ENCODE assay signal across 14 mouse cellular contexts in the genomic region with DNA sequence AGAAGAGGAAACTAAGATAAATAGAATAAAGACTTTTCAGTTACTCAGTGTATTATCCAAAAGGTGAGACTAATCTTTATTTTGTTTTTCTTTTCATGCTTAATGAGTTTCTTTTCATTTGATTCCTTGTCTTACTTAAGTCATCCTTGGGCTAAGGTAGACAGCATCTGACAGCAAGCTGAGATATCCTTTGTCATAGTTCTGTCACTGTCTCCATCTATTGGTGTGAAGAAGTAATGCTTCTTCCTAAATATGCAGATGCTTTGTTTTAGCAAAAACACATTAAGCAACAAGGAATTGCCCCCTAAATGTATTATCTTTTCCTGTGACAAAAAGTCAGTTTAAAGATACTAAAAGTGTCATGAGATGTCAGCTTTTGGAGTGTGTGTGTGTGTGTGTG. TPM values are rescaled to one million over a fixed set of nuclear protein-coding genes. Genes with fewer than 3 reads are reported as not detected.
DNase-seq lines count a peak whose midpoint lies in the region; ATAC-seq and TF ChIP-seq lines count a peak whose summit lies in the region.
"Had no signal": no experiment of that assay in that cellular context is flagged by ENCODE, and none has a peak within 500 bp of the region (broad histone marks: within the 10 kb centered on the region; RNA-seq: fewer than 3 reads in every experiment).

No protein-coding gene starts in this region.

- no peaks in the 10 kb centered on the region for H3K4me1 ChIP-seq in heart, postnatal 0 days (ENCODE audit: control insufficient read depth, insufficient read depth)
- H3K4me1 ChIP-seq in midbrain, embryonic 15.5 days, result 0 out of 2 replicates have a peak, but pooled peaks cover 2% of the 10 kb centered on the region
- 0 out of 2 replicates have a peak, but pooled peaks cover 3% of the 10 kb centered on the region for H3K4me1 ChIP-seq in midbrain, embryonic 10.5 days
- H3K4me1 ChIP-seq: forebrain, embryonic 10.5 days had no signal

- H3K9ac ChIP-seq in heart, postnatal 0 days (replicated peaks; ENCODE audit: low read depth, low read length), result no peak overlapping the region
- no peak overlapping the region for H3K9ac ChIP-seq in midbrain, embryonic 15.5 days
- H3K9ac ChIP-seq: heart, embryonic 12.5 days had no signal

- no peak for ATAC-seq in heart, postnatal 0 days (ENCODE audit: insufficient read depth, low read depth)
- ATAC-seq in midbrain, embryonic 15.5 days (replicated peaks), result 0 out of 2 replicates have a peak, but pooled peaks have one; percentile 62

- H3K4me2 ChIP-seq in heart, postnatal 0 days (ENCODE audit: low read depth, low read length), result no peak overlapping the region
- no peak overlapping the region for H3K4me2 ChIP-seq in midbrain, embryonic 15.5 days
- H3K4me2 ChIP-seq: heart, embryonic 12.5 days had no signal

- no peaks in the 10 kb centered on the region for H3K36me3 ChIP-seq in heart, postnatal 0 days (replicated peaks; ENCODE audit: control insufficient read depth, insufficient read depth, low read length)
- H3K36me3 ChIP-seq in midbrain, embryonic 15.5 days (replicated peaks), result no peaks in the 10 kb centered on the region
- no peaks in the 10 kb centered on the region for H3K36me3 ChIP-seq in midbrain, embryonic 10.5 days
- H3K36me3 ChIP-seq: forebrain, embryonic 10.5 days; heart, embryonic 12.5 days had no signal

- intact Hi-C loops in heart, postnatal 25 days (cut with DNase I), result loop anchor here (2.0 kb wide), 1 partner anchor 314 kb away; no protein-coding TSS in a partner anchor

- H3K4me3 ChIP-seq in heart, postnatal 0 days (ENCODE audit: low read depth, low read length), result no peak overlapping the region
- no peak overlapping the region for H3K4me3 ChIP-seq in midbrain, embryonic 15.5 days
- H3K4me3 ChIP-seq in midbrain, embryonic 10.5 days, result no peak overlapping the region
- H3K4me3 ChIP-seq: forebrain, embryonic 10.5 days; heart, embryonic 12.5 days had no signal

- TF ChIP-seq CTCF in heart, postnatal 0 days (IDR thresholded peaks at IDR 0.05; ENCODE audit: low read depth), result peak; percentile 67

- H3K27ac ChIP-seq in heart, postnatal 0 days (ENCODE audit: low read depth), result no peak overlapping the region
- no peak overlapping the region for H3K27ac ChIP-seq in midbrain, embryonic 15.5 days
- H3K27ac ChIP-seq in midbrain, embryonic 10.5 days (replicated peaks), result no peak overlapping the region
- H3K27ac ChIP-seq: forebrain, embryonic 10.5 days had no signal

- no peaks in the 10 kb centered on the region for H3K27me3 ChIP-seq in heart, postnatal 0 days (ENCODE audit: control insufficient read depth, insufficient read depth, low read length)
- H3K27me3 ChIP-seq in midbrain, embryonic 15.5 days (replicated peaks), result no peaks in the 10 kb centered on the region
- no peaks in the 10 kb centered on the region for H3K27me3 ChIP-seq in midbrain, embryonic 10.5 days (ENCODE audit: low read depth, poor library complexity, severe bottlenecking)
- H3K27me3 ChIP-seq: heart, embryonic 12.5 days had no signal

- peak; percentile 26 for DNase-seq in heart, postnatal 0 days (ENCODE audit: low spot score)
- DNase-seq in heart, postnatal 25 days (ENCODE audit: low spot score), result no peak
- DNase-seq in midbrain, embryonic 10.5 days (ENCODE audit: low spot score), result no peak
- DNase-seq in ZHBTc4 (ENCODE audit: low read depth, low spot score), result peak; percentile 13
- peak; percentile 65 for DNase-seq in telencephalon, adult 2 months (ENCODE audit: low read depth, low spot score)
- DNase-seq in urinary bladder, postnatal 14 days (ENCODE audit: low spot score), result no peak
- DNase-seq in layer of hippocampus, adult 11-12 months (ENCODE audit: low spot score), result no peak
- DNase-seq: cerebellum, adult 9-11 months; lung, postnatal 14 days; right cerebral cortex, postnatal 4 days; thymus, postnatal 4 days had no signal

- TF ChIP-seq EP300 in heart, postnatal 0 days (IDR thresholded peaks at IDR 0.05; ENCODE audit: low read depth), result no peak

- H3K9me3 ChIP-seq in heart, postnatal 0 days (replicated peaks; ENCODE audit: control insufficient read depth, low read length), result no peaks in the 10 kb centered on the region
- no peaks in the 10 kb centered on the region for H3K9me3 ChIP-seq in midbrain, embryonic 15.5 days
- no peaks in the 10 kb centered on the region for H3K9me3 ChIP-seq in midbrain, embryonic 10.5 days (replicated peaks)
- H3K9me3 ChIP-seq: forebrain, embryonic 10.5 days; heart, embryonic 12.5 days had no signal

RNA-seq across cellular contexts. Expression of a gene that starts 37.9 kb away (rescaled TPM):
- total RNA-seq in heart, postnatal 0 days (2014; rRNA removed; ENCODE audit: low replicate concordance), result 23.9 and 34.9 TPM in 2 replicates
- polyA plus RNA-seq in heart, postnatal 0 days (2015; fragmentation: Nextera tagmentation; extraction: Ambion mirVana), result 35.9 and 44.4 TPM in 2 replicates
- 10 to 100 TPM; 50.2 to 51.6 TPM for total RNA-seq in heart, postnatal 25 days (2021)
- polyA plus RNA-seq in midbrain, embryonic 15.5 days (2015; fragmentation: Nextera tagmentation; extraction: Ambion mirVana), result 80.5 and 93.0 TPM in 2 replicates
- 72.2 and 82.9 TPM in 2 replicates for polyA plus RNA-seq in midbrain, embryonic 10.5 days (2016; fragmentation: Nextera tagmentation; extraction: Ambion mirVana)

RNA-seq across cellular contexts. Expression of a gene that starts 38.2 kb away (rescaled TPM):
- total RNA-seq in heart, postnatal 0 days (2014; rRNA removed; ENCODE audit: low replicate concordance), result 2.1 and 28.1 TPM in 2 replicates
- 1.9 and 2.4 TPM in 2 replicates for polyA plus RNA-seq in heart, postnatal 0 days (2015; fragmentation: Nextera tagmentation; extraction: Ambion mirVana)
- total RNA-seq in heart, postnatal 25 days (2021), result 1 to 10 TPM; 3.5 to 3.8 TPM
- polyA plus RNA-seq in midbrain, embryonic 15.5 days (2015; fragmentation: Nextera tagmentation; extraction: Ambion mirVana), result 2.9 and 3.1 TPM in 2 replicates
- 15.0 and 16.3 TPM in 2 replicates for polyA plus RNA-seq in midbrain, embryonic 10.5 days (2016; fragmentation: Nextera tagmentation; extraction: Ambion mirVana)

Comparison
In these comparisons a context has a peak if more than half of its experiments do, and no peak if none do; other contexts are left out.
1. DNase-seq: peak in heart, postnatal 0 days (single experiment), ZHBTc4 (single experiment) and telencephalon, adult 2 months (single experiment); none in heart, postnatal 25 days (single experiment), midbrain, embryonic 10.5 days (single experiment), urinary bladder, postnatal 14 days (single experiment) and layer of hippocampus, adult 11-12 months (single experiment).